Mouse (Mus musculus): ENCODE data around the gene Ppargc1a. TPM values are rescaled to one million over a fixed set of nuclear protein-coding genes. Genes with fewer than 3 reads are reported as not detected.

Ppargc1a gene
- polyA plus RNA-seq, 1 experiment from 2014 or later, result 16.7 TPM

DNA sequence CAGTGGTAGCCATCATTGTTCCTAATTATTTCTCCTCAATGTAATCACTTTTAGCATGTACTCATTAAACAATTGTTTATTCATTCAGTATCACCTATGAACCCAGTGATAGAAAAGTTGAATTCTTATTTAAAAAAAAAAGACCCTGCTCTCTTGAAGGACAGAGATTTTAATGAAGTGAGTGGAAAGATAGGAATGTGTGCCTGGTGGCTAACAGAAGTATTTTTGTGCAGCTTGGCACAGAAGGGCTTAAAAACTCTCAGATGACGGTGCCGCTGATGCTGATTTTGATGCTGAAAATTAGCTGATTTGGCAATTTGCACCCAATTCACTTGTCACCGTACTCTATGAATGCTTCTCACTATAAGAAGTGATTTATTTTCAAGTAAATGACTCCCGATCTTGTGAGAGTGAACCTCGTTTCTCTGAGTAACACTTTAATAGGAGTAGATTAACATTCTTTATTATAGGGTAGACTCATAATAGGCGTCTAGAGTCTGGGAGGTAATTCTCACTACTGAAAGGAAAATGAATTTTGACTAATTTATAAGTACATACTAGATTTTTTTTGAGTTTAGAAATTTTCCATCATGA lies 20.0 kb downstream of the Ppargc1a start:
- ATAC-seq (replicated peaks), result no peak
- Histone ChIP-seq H3K27ac (no peak overlapping the region), H3K4me1 (peaks cover 5% of the 10 kb centered on the region; the same call in 1 of the 2 replicates), H3K9ac (no peak overlapping the region), H3K9me3 (no peaks in the 10 kb centered on the region), H3K36me3 (replicated peaks) (no peaks in the 10 kb centered on the region), H3K27me3 (replicated peaks) (no peaks in the 10 kb centered on the region; the same call in 1 of the 2 replicates), H3K4me2 (no peak overlapping the region), H3K4me3 (no peak overlapping the region)
- 76% methylated on average over 6 of the region's 6 CpGs for WGBS

DNA sequence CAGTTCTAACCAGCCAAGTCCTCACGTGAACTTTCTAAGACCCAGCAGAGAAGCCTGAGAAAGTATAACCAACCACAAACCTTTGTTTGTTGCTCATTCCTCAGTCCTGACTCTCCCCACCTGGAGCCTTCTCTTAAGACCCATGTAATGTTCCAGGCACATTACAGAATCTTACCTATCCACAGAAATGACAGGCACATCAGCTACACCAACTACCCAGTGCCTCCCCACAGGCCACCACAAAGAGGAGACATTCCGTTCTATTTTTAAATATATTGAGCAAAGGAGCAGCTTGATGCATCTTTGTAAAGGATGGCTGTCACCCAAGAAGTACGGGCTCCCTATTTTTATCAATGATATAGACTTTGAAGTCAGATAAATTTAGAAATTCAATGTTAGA lies 20.7 kb downstream of the Ppargc1a start:
- Histone ChIP-seq H3K4me1 (no peaks in the 10 kb centered on the region), H3K4me3 (no peak overlapping the region), H3K27ac (no peak overlapping the region), H3K27me3 (replicated peaks) (no peaks in the 10 kb centered on the region; the same call in 1 of the 2 replicates), H3K9me3 (no peaks in the 10 kb centered on the region), H3K9ac (no peak overlapping the region), H3K4me2 (no peak overlapping the region), H3K36me3 (replicated peaks) (no peaks in the 10 kb centered on the region)
- 85% methylated on average over 3 of the region's 3 CpGs for WGBS
- no peak for ATAC-seq (replicated peaks)

DNA sequence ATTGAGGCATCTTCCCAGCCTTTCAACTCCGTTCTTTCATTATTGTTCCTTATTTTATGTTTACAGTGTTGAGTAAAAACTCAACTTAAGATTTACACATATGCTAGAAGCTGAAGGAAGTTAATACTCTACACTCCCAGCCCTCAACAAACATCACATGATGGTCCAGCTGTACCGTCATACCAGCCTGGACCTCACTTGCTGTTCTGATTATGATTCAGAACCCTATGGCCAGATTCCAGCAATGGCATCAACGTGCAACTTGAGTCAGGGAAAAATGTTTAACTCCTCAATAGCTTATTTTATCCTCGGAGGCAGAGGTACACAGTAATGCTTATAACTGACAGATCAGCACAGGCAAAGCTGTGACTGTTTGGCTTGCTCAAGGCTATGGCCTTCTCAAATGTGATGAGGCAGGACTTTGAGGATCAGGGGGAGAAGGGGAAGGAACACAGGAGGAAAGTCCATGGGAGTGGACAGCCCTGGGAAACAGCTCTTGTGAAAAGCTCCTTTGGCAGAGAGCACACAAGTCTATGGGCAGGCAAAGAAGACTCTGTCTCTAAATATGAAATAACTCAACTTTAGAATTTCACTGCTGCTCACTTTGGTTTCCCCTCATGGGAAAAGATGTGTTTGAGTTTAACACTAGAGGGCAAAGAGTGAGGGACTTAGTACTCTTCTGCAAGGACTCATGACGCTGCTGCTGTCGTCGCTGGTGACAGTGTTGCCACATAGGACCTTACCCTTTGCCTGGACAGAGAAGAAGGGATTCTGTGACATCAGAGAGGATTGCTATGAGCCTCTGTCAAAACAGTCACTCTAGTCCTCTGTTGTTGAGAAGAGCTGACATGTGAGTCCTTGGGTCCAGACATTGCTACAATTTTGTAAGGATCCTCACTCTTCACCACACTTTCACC lies 22.1 kb downstream of the Ppargc1a start:
- Histone ChIP-seq H3K27me3 (replicated peaks) (no peaks in the 10 kb centered on the region), H3K9me3 (no peaks in the 10 kb centered on the region), H3K9ac (no peak overlapping the region), H3K4me3 (no peak overlapping the region), H3K27ac (no peak overlapping the region), H3K4me2 (no peak overlapping the region), H3K4me1 (no peaks in the 10 kb centered on the region), H3K36me3 (replicated peaks) (no peaks in the 10 kb centered on the region)
- ATAC-seq (replicated peaks), result no peak
- WGBS, result 86% methylated on average over 7 of the region's 7 CpGs

- 50% methylated on average over 8 of the region's 8 CpGs for WGBS
- no peak for ATAC-seq (replicated peaks)
These were observed 23.3 kb downstream of the Ppargc1a start for GRCm38 (mm10) chr5:51544141-51544735.

DNA sequence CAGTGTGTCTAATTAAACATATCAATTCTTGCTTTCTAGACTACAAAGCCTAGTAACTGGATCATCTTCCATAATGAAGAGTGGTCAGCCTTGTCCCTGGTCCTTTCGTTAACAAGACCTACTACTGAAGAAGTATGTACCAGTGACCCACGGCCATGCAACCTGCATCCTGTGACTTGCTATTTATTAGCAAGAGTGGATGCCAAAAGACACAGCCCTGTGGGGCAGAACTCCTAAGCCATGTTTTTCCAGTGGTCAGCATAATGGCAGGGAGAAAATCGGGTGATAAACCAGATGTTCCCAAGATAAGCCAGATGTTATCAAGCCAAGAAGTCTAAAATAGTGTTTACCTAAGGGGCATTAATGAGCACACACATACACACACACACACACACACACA lies 26.0 kb downstream of the Ppargc1a start:
- Histone ChIP-seq H3K9me3 (no peaks in the 10 kb centered on the region), H3K9ac (no peak overlapping the region), H3K27me3 (replicated peaks) (no peaks in the 10 kb centered on the region), H3K36me3 (replicated peaks) (no peaks in the 10 kb centered on the region), H3K4me3 (no peak overlapping the region), H3K27ac (no peak overlapping the region), H3K4me1 (no peaks in the 10 kb centered on the region), H3K4me2 (no peak overlapping the region)
- 87% methylated on average over 3 of the region's 3 CpGs for WGBS
- no peak for ATAC-seq (replicated peaks)

More at GRCm38 (mm10) chr5:51544141-51544735, 23.3 kb downstream of the Ppargc1a start:
- no peaks in the 10 kb centered on the region for H3K9me3 ChIP-seq
- no peak overlapping the region for H3K4me2 ChIP-seq
- no peaks in the 10 kb centered on the region for H3K36me3 ChIP-seq (replicated peaks)
- H3K9ac ChIP-seq, result no peak overlapping the region
- H3K27me3 ChIP-seq (replicated peaks), result no peaks in the 10 kb centered on the region
- no peaks in the 10 kb centered on the region for H3K4me1 ChIP-seq
- H3K27ac ChIP-seq, result no peak overlapping the region
- H3K4me3 ChIP-seq, result no peak overlapping the region

GRCm38 (mm10) chr5:51540816-51541215 lies 26.7 kb downstream of the Ppargc1a start:
- ATAC-seq (replicated peaks), result no peak
- no peaks in the 10 kb centered on the region for H3K4me1 ChIP-seq
- 78% methylated on average over 4 of the region's 4 CpGs for WGBS
- H3K27me3 ChIP-seq (replicated peaks), result no peaks in the 10 kb centered on the region
- H3K27ac ChIP-seq, result no peak overlapping the region
- no peak overlapping the region for H3K9ac ChIP-seq
- no peak overlapping the region for H3K4me2 ChIP-seq
- no peaks in the 10 kb centered on the region for H3K36me3 ChIP-seq (replicated peaks)
- H3K9me3 ChIP-seq, result no peaks in the 10 kb centered on the region
- no peak overlapping the region for H3K4me3 ChIP-seq

DNA sequence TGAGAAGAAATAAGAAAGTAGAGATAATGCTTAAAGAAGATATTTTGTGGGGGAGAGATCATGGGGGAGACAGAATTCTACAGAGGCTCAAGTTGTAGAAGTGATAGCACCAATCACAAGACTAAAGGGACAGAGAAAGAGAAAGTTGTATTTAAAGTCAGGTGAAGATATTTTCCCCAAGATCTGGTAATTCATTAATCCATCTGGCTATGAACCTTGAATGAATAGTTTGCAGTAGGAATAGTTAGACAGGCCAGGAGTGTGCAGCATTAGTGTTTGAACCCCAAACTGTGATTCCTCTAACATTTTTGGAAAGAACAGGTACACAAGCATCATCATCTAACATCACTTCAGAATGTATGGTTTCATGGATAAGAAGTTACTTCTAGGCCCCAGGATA lies 28.0 kb downstream of the Ppargc1a start:
- H3K9ac ChIP-seq, result no peak overlapping the region
- H3K4me1 ChIP-seq, result no peaks in the 10 kb centered on the region
- ATAC-seq (replicated peaks), result no peak
- H3K27me3 ChIP-seq (replicated peaks), result no peaks in the 10 kb centered on the region
- no peak overlapping the region for H3K4me2 ChIP-seq
- no peaks in the 10 kb centered on the region for H3K36me3 ChIP-seq (replicated peaks)
- H3K27ac ChIP-seq, result no peak overlapping the region
- H3K4me3 ChIP-seq, result no peak overlapping the region
- H3K9me3 ChIP-seq, result no peaks in the 10 kb centered on the region

DNA sequence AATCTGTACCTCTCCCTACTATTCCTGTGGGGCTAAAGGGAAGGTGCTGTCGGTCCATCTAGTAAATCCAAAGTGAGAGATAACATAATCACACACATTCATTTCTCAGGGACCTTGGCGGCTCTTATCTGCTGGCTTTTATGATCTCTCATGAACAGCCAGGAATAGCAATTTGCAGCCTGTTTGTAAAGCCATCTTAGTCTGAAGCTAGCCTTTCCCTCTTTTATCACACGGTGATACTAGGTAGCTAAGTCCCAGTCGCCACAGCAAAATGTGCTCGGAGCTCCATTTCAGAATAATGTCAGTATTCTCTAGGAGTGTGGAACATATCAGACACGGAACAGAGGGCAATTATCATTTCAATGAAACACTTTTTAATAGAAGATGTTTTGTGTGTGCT lies 29.2 kb downstream of the Ppargc1a start:
- 49% methylated on average over 6 of the region's 6 CpGs for WGBS
- Histone ChIP-seq H3K4me3 (no peak overlapping the region), H3K4me1 (no peaks in the 10 kb centered on the region), H3K27me3 (replicated peaks) (no peaks in the 10 kb centered on the region), H3K27ac (no peak overlapping the region), H3K4me2 (no peak overlapping the region), H3K36me3 (replicated peaks) (no peaks in the 10 kb centered on the region), H3K9me3 (no peaks in the 10 kb centered on the region), H3K9ac (no peak overlapping the region)
- ATAC-seq (replicated peaks), result no peak

DNA sequence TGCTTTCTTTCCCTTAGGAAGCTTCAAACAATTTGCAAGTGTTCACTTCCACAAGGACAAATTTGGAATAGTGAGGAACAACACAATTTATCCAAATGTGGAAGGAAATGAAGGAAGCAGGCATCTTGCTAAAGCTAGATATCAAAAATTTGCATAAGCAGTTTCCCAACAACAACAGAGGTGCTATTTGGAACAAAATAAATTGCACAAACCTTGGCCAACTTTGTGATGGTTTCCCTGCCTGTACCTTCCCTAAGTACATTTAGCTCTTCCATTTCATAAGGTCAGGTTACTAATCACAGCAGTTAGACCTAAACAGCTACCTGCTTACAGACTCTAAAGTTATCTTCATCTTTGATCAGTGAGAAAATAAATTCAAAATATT lies 29.9 kb downstream of the Ppargc1a start:
- Histone ChIP-seq H3K4me3 (no peak overlapping the region), H3K4me2 (no peak overlapping the region), H3K27ac (no peak overlapping the region), H3K9me3 (no peaks in the 10 kb centered on the region), H3K4me1 (no peaks in the 10 kb centered on the region), H3K36me3 (replicated peaks) (no peaks in the 10 kb centered on the region), H3K27me3 (replicated peaks) (no peaks in the 10 kb centered on the region), H3K9ac (no peak overlapping the region)
- ATAC-seq (replicated peaks), result no peak

GRCm38 (mm10) chr5:51537009-51537645 lies 30.4 kb downstream of the Ppargc1a start:
- H3K27me3 ChIP-seq (replicated peaks), result no peaks in the 10 kb centered on the region
- H3K27ac ChIP-seq, result no peak overlapping the region
- no peak overlapping the region for H3K4me3 ChIP-seq
- H3K9ac ChIP-seq, result no peak overlapping the region
- no peaks in the 10 kb centered on the region for H3K36me3 ChIP-seq (replicated peaks)
- no peaks in the 10 kb centered on the region for H3K9me3 ChIP-seq
- H3K4me1 ChIP-seq, result no peaks in the 10 kb centered on the region
- ATAC-seq (replicated peaks), result no peak
- no peak overlapping the region for H3K4me2 ChIP-seq
- WGBS, result 77% methylated on average over 7 of the region's 7 CpGs

DNA sequence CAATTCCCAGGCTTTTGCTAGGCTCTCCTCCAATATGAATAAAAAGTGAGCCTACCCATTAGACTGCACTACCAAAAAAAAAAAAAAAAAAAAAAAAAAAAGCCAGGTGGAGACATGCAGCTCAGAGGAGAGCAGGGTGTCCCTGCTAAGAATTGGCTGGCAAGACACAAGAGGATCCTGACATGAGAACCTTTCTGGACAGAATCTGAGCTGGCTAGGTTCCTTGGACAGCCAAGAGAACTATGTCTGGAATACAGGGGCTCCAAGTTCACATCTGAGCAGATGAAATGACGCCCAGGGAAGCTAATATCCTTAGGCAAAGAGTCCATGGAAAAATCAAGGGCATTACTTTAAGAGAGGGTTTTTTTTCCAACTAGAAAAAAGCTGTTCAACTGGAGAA lies 33.1 kb downstream of the Ppargc1a start:
- Histone ChIP-seq H3K4me1 (no peaks in the 10 kb centered on the region), H3K4me2 (no peak overlapping the region), H3K4me3 (no peak overlapping the region), H3K27ac (no peak overlapping the region), H3K27me3 (replicated peaks) (no peaks in the 10 kb centered on the region), H3K9me3 (no peaks in the 10 kb centered on the region), H3K9ac (no peak overlapping the region), H3K36me3 (replicated peaks) (no peaks in the 10 kb centered on the region)
- no peak for ATAC-seq (replicated peaks)
- WGBS, result 88% methylated on average over 1 of the region's 1 CpGs

- ATAC-seq (replicated peaks), result no peak
- H3K27me3 ChIP-seq (replicated peaks), result no peaks in the 10 kb centered on the region
- no peaks in the 10 kb centered on the region for H3K4me1 ChIP-seq
- H3K9ac ChIP-seq, result no peak overlapping the region
- no peaks in the 10 kb centered on the region for H3K36me3 ChIP-seq (replicated peaks)
- WGBS, result 80% methylated on average over 1 of the region's 1 CpGs
- no peak overlapping the region for H3K27ac ChIP-seq
- no peak overlapping the region for H3K4me2 ChIP-seq
- H3K9me3 ChIP-seq, result no peaks in the 10 kb centered on the region
- H3K4me3 ChIP-seq, result no peak overlapping the region
These were observed 36.2 kb downstream of the Ppargc1a start for GRCm38 (mm10) chr5:51531286-51531685.
